Mouse (Mus musculus) limb, embryonic 12.5 days (tissue): ENCODE measurements at regions not wholly inside any gene's neighbourhood (a gene's known extent, or its start where the extent isn't known, plus 50 kb on each side); places are given as distances from the start of the nearest gene placed in this dataset.
A peak's percentile ranks its signal among the peaks of the same experiment; 100 is the strongest.

Experiments
- ATAC-seq: fragments of 200-750 bp; cut with Nextera tagmentation; 2 replicates; pipeline ENCODE4 v1.8.0; 2017; ENCODE audit warnings: low read depth, moderate TSS enrichment; ENCODE audit not compliant: insufficient number of reproducible peaks, insufficient read depth, low FRiP score, low TSS enrichment
- H3K27ac ChIP-seq: fragments of 300-500 bp; sonication (generic); 2 replicates; pipeline ENCODE4 v1.5.1; 2016; ENCODE audit warnings: mild to moderate bottlenecking, moderate library complexity
- H3K27me3 ChIP-seq: fragments of 300-500 bp; sonication (generic); 2 replicates; pipeline ENCODE4 v1.6.1; 2016; ENCODE audit warnings: mild to moderate bottlenecking, moderate library complexity
- H3K36me3 ChIP-seq: fragments of 300-500 bp; sonication (generic); 2 replicates; pipeline ENCODE4 v1.6.1; 2016; ENCODE audit warnings: mild to moderate bottlenecking, moderate library complexity
- H3K4me1 ChIP-seq: fragments of 300-500 bp; sonication (generic); replicated peaks from 2 replicates; pipeline ENCODE4 v1.6.1; 2016
- H3K4me2 ChIP-seq: fragments of 300-500 bp; sonication (generic); 2 replicates; pipeline ENCODE4 v1.6.1; 2016; ENCODE audit warnings: mild to moderate bottlenecking, moderate library complexity
- H3K4me3 ChIP-seq: fragments of 300-500 bp; sonication (generic); replicated peaks from 2 replicates; pipeline ENCODE4 v1.5.1; 2016; ENCODE audit warnings: mild to moderate bottlenecking
- H3K9ac ChIP-seq: fragments of 300-500 bp; sonication (generic); replicated peaks from 2 replicates; pipeline ENCODE4 v1.6.1; 2016; ENCODE audit warnings: mild to moderate bottlenecking, moderate library complexity
- H3K9me3 ChIP-seq: fragments of 300-500 bp; sonication (generic); 2 replicates; pipeline ENCODE4 v1.6.1; 2016; ENCODE audit warnings: mild to moderate bottlenecking, moderate library complexity
- WGBS: fragments of 180-500 bp; shearing (Covaris S2); methylation state at CpG from one replicate; pipeline ENCODE4 v1.1.7; 2016; 5-methylcytosine and 5-hydroxymethylcytosine counted together

- no peak overlapping the region for H3K27ac ChIP-seq
- H3K36me3 ChIP-seq, result no peaks in the 10 kb centered on the region
- H3K27me3 ChIP-seq, result peaks cover 42% of the 10 kb centered on the region
- ATAC-seq, result no peak
- peaks cover 13% of the 10 kb centered on the region for H3K4me1 ChIP-seq
- H3K4me3 ChIP-seq, result no peak overlapping the region
- H3K4me2 ChIP-seq, result no peak overlapping the region
- no peaks in the 10 kb centered on the region for H3K9me3 ChIP-seq
- no peak overlapping the region for H3K9ac ChIP-seq
- WGBS, result 84% methylated on average over 4 of the region's 4 CpGs
These were observed 220.0 kb downstream of the Rybp start for GRCm38 (mm10) chr6:100067273-100067672.

- Histone ChIP-seq H3K9me3 (no peaks in the 10 kb centered on the region), H3K27ac (no peak overlapping the region), H3K4me1 (peaks cover 12% of the 10 kb centered on the region), H3K4me2 (no peak overlapping the region), H3K9ac (no peak overlapping the region), H3K36me3 (no peaks in the 10 kb centered on the region), H3K4me3 (no peak overlapping the region), H3K27me3 (peaks cover 32% of the 10 kb centered on the region)
- no peak for ATAC-seq
- 83% methylated on average over 3 of the region's 3 CpGs for WGBS
These were observed 221.7 kb downstream of the Rybp start for GRCm38 (mm10) chr6:100065586-100065985.

DNA sequence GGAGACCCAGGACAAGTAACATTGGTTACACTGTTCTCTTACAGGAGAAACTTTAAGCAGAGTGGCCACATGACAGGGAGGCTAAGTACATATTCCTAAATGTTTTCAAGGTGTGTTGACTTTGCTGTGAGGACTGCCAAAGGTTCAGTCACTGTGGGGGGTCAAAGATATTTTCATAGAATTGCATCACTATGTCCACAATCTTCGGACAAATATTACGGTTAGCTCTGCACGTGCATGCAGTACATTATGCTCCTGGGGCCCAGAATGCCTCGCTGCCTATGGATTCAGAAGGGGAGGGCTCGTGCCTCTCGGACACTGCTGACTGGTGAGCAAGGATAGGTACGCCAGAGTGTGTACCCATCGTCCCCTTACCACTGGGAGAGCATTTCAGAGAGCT is 224.3 kb downstream of the Rybp start:
- Histone ChIP-seq H3K36me3 (no peaks in the 10 kb centered on the region), H3K27me3 (peaks cover 49% of the 10 kb centered on the region)
- 85% methylated on average over 8 of the region's 8 CpGs for WGBS

DNA sequence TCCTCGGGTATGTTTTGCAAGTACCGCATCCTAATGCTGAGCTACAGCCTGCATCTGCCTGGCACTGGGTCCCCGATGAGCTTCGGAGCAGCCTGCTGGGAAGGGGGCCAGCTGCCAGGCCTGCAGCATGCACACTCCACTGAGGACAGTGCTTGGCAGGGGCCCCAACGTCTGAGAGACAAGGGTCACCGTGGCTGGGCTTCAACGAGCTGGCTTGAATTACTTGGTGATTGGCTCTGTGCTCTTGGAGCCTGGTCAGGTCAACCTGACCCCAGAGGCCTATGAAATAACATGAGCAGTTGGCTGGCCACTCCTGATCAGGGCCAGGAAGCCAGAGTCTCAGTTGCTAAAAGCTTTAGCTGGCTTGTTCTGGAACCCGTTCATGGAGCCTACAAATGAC is 227.5 kb downstream of the Rybp start:
- ATAC-seq, result no peak
- H3K4me3 ChIP-seq, result no peak overlapping the region
- H3K27me3 ChIP-seq, result peaks cover 62% of the 10 kb centered on the region
- H3K9ac ChIP-seq, result no peak overlapping the region
- 48% methylated on average over 8 of the region's 8 CpGs for WGBS
- no peaks in the 10 kb centered on the region for H3K36me3 ChIP-seq
- H3K27ac ChIP-seq, result 0 out of 2 replicates have a peak overlapping the region, but pooled peaks have one; percentile 17
- peaks cover 49% of the 10 kb centered on the region for H3K4me1 ChIP-seq
- H3K4me2 ChIP-seq, result no peak overlapping the region
- no peaks in the 10 kb centered on the region for H3K9me3 ChIP-seq

More for the DNA sequence above, 224.3 kb downstream of the Rybp start:
- peaks cover 34% of the 10 kb centered on the region for H3K4me1 ChIP-seq
- no peak overlapping the region for H3K9ac ChIP-seq
- H3K4me2 ChIP-seq, result no peak overlapping the region
- ATAC-seq, result no peak
- no peaks in the 10 kb centered on the region for H3K9me3 ChIP-seq
- H3K27ac ChIP-seq, result no peak overlapping the region
- no peak overlapping the region for H3K4me3 ChIP-seq

DNA sequence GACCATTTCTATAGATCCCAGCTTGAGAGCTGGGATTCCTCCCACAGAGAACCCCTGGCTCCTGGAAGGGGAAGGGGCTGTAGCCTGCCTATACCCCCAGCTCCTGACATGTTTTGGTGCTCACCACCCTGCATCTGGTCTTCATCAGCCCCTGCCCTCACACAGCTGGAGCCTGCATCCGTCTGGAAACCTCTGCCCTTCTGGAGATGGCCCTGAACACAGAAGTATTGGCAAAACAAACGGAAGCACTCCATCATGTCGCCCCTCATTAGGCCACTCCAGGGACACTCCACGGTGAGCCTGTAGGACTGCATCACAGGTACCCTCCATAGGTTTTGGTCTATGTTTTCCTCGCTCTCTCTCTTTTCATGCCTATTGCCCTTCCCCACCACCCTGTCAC is 231.3 kb downstream of the Rybp start:
- H3K27ac ChIP-seq, result no peak overlapping the region
- H3K4me2 ChIP-seq, result no peak overlapping the region
- H3K9ac ChIP-seq, result no peak overlapping the region
- H3K9me3 ChIP-seq, result no peaks in the 10 kb centered on the region
- WGBS, result 17% methylated on average over 5 of the region's 5 CpGs
- H3K4me3 ChIP-seq, result no peak overlapping the region
- ATAC-seq, result no peak
- peaks cover 63% of the 10 kb centered on the region for H3K4me1 ChIP-seq
- H3K36me3 ChIP-seq, result no peaks in the 10 kb centered on the region
- H3K27me3 ChIP-seq, result peaks cover 77% of the 10 kb centered on the region

- Histone ChIP-seq H3K36me3 (no peaks in the 10 kb centered on the region), H3K9me3 (no peaks in the 10 kb centered on the region), H3K9ac (no peak overlapping the region), H3K27me3 (peaks cover 85% of the 10 kb centered on the region), H3K4me2 (no peak overlapping the region), H3K27ac (no peak overlapping the region), H3K4me1 (peaks cover 42% of the 10 kb centered on the region), H3K4me3 (no peak overlapping the region)
- 16% methylated on average over 8 of the region's 8 CpGs for WGBS
- ATAC-seq, result 0 out of 2 replicates have a peak, but pooled peaks have one; percentile 42
These were observed 234.1 kb downstream of the Rybp start for GRCm38 (mm10) chr6:100052955-100053795.

GRCm38 (mm10) chr6:100052406-100052805 is 234.9 kb downstream of the Rybp start:
- no peaks in the 10 kb centered on the region for H3K9me3 ChIP-seq
- peaks cover 84% of the 10 kb centered on the region for H3K27me3 ChIP-seq
- no peak overlapping the region for H3K27ac ChIP-seq
- H3K4me2 ChIP-seq, result no peak overlapping the region
- ATAC-seq, result no peak
- 79% methylated on average over 4 of the region's 4 CpGs for WGBS
- no peak overlapping the region for H3K9ac ChIP-seq
- H3K4me3 ChIP-seq, result no peak overlapping the region
- no peaks in the 10 kb centered on the region for H3K36me3 ChIP-seq
- peaks cover 42% of the 10 kb centered on the region for H3K4me1 ChIP-seq

DNA sequence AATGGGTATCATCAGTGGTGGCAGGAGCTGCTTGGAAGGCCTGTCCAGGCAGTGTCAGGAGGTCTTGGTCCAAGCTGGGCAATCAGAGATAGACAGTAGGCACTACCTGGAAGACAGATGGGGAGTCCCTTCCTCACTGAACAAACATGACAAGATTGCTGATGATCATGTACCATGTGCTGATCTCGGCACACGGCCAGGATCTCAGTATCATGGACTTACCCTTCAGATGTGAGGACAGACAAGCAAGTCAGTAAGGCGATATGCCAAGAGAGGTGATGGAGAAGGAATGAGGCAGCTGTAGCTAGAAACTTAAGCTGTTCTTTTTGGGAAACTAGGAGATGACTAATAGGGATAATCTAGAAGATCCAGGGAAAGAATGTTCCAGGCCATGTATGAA is 238.2 kb downstream of the Rybp start:
- 91% methylated on average over 3 of the region's 3 CpGs for WGBS
- Histone ChIP-seq H3K4me3 (no peak overlapping the region), H3K27me3 (peaks cover 76% of the 10 kb centered on the region), H3K9ac (no peak overlapping the region), H3K36me3 (no peaks in the 10 kb centered on the region), H3K4me1 (peaks cover 34% of the 10 kb centered on the region), H3K4me2 (no peak overlapping the region), H3K27ac (no peak overlapping the region), H3K9me3 (no peaks in the 10 kb centered on the region)
- no peak for ATAC-seq

- no peaks in the 10 kb centered on the region for H3K9me3 ChIP-seq
- 24% methylated on average over 12 of the region's 12 CpGs for WGBS
- peaks cover 80% of the 10 kb centered on the region for H3K27me3 ChIP-seq
- no peak for ATAC-seq
- no peak overlapping the region for H3K27ac ChIP-seq
- 0 out of 2 replicates have a peak overlapping the region, but pooled peaks have one; percentile 5 for H3K4me2 ChIP-seq
- H3K9ac ChIP-seq, result no peak overlapping the region
- H3K36me3 ChIP-seq, result no peaks in the 10 kb centered on the region
- H3K4me1 ChIP-seq, result peaks cover 18% of the 10 kb centered on the region
- no peak overlapping the region for H3K4me3 ChIP-seq
These were observed 240.9 kb downstream of the Rybp start for GRCm38 (mm10) chr6:100046186-100046990.

- ATAC-seq, result no peak
- no peaks in the 10 kb centered on the region for H3K36me3 ChIP-seq
- H3K9me3 ChIP-seq, result no peaks in the 10 kb centered on the region
- peaks cover 12% of the 10 kb centered on the region for H3K4me1 ChIP-seq
- H3K9ac ChIP-seq, result no peak overlapping the region
- H3K27me3 ChIP-seq, result peaks cover 81% of the 10 kb centered on the region
- H3K4me3 ChIP-seq, result no peak overlapping the region
- no peak overlapping the region for H3K4me2 ChIP-seq
- H3K27ac ChIP-seq, result no peak overlapping the region
- 77% methylated on average over 6 of the region's 6 CpGs for WGBS
These were observed 242.2 kb downstream of the Rybp start for GRCm38 (mm10) chr6:100045109-100045508.

DNA sequence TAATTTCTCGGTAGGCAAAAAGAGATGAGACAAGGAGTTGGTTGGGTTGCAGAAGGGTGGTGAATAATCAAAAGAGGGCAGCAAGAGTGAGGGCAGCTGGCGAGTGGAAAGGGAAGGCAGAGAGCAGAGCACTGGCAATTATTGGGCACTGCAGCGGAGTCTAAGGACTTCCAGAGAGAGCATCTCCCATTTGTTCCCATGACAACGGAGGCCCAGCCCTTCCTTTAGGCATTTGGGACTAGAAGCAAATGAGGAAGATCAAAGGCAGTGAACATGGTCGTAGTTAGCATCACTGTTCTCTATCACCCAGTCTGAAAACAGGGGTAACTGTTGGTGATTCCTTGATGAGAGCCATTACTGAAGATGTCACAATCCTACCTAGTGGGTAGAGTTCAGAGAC is 246.1 kb downstream of the Rybp start:
- 27% methylated on average over 5 of the region's 5 CpGs for WGBS
- Histone ChIP-seq H3K4me1 (peaks cover 6% of the 10 kb centered on the region), H3K4me2 (no peak overlapping the region), H3K27me3 (peaks cover 48% of the 10 kb centered on the region), H3K4me3 (no peak overlapping the region), H3K36me3 (no peaks in the 10 kb centered on the region), H3K9ac (no peak overlapping the region), H3K27ac (no peak overlapping the region), H3K9me3 (no peaks in the 10 kb centered on the region)
- ATAC-seq, result no peak
